Mouse (Mus musculus) hindbrain, embryonic 14.5 days (tissue): ENCODE measurements around the gene Plcxd2. TPM values are rescaled to one million over a fixed set of nuclear protein-coding genes. Genes with fewer than 3 reads are reported as not detected.

Experiments
- polyA plus RNA-seq: library from polyadenylated mRNA; unstranded; fragments of >200 nt; fragmentation: Nextera tagmentation; extraction: Ambion mirVana; gene quantifications from 2 replicates; pipeline ENCODE4 v1.2.1, GENCODE M21; 2014

Gene Plcxd2
- polyA plus RNA-seq, 1 experiment from 2014 or later, result 11.2 TPM

Other genes with a start within 250 kb of the Plcxd2 start
- gene Phldb2, start 56.6 kb downstream of the Plcxd2 start, polyA plus RNA-seq, result 6.8 and 7.5 TPM in 2 replicates
- 0.09 TPM in 1 of 2 replicates, not detected in the other for gene Cd96, start 110.0 kb upstream of the Plcxd2 start, polyA plus RNA-seq
- 3.0 and 3.3 TPM in 2 replicates for gene Gm4737, start 144.9 kb upstream of the Plcxd2 start, polyA plus RNA-seq